27 mouse cellular contexts compared by ENCODE assay signal in the genomic region with DNA sequence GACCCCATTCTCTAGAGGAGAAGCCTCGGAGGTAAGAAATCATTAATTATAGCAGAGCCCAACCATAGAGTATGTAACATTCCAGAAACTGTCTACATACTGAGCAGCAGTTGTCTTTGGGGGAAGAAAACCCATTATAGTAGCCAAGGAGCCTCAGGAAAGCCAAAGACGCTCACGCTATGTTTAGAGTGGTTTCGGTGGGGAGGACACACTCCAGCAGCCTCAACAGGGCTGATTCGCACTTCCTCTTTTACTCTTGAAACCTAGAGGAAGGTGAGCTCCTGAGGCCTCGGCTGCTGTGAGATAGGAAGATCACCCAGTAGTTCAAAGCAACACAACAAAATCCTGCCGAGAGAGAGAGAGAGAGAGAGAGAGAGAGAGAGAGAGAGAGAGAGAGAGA. TPM values are rescaled to one million over a fixed set of nuclear protein-coding genes. Genes with fewer than 3 reads are reported as not detected.
DNase-seq lines count a peak whose midpoint lies in the region; ATAC-seq and TF ChIP-seq lines count a peak whose summit lies in the region.
"Had no signal": no experiment of that assay in that cellular context is flagged by ENCODE, and none has a peak within 500 bp of the region (broad histone marks: within the 10 kb centered on the region; RNA-seq: fewer than 3 reads in every experiment).

No protein-coding gene starts in this region.

- no peak for TF ChIP-seq CTCF in MEL (IDR thresholded peaks at IDR 0.05 in 2 of 3, conservative IDR thresholded peaks at IDR 0.05 in 1 of 3; ENCODE audit: control insufficient read depth in 1 of 3, insufficient read depth in 1 of 3, low read depth in 2 of 3, low read length in 3 of 3, poor library complexity in 1 of 3, severe bottlenecking in 1 of 3)

- no peak overlapping the region for H3K27ac ChIP-seq in MEL (ENCODE audit: control insufficient read depth, low read depth, low read length)
- H3K27ac ChIP-seq in midbrain, embryonic 10.5 days (replicated peaks), result no peak overlapping the region
- H3K27ac ChIP-seq: embryonic facial prominence, embryonic 13.5 days; forebrain, embryonic 10.5 days; forebrain, embryonic 15.5 days; hindbrain, embryonic 12.5 days; hindbrain, postnatal 0 days; kidney, postnatal 0 days; liver, embryonic 13.5 days; midbrain, embryonic 15.5 days; neural tube, embryonic 15.5 days; stomach, postnatal 0 days had no signal

- H3K27me3 ChIP-seq in MEL (ENCODE audit: control insufficient read depth in 1 of 2, insufficient read depth in 2 of 2, low read length in 2 of 2), result no peaks in the 10 kb centered on the region
- peaks cover 33% of the 10 kb centered on the region for H3K27me3 ChIP-seq in midbrain, embryonic 10.5 days (ENCODE audit: low read depth, poor library complexity, severe bottlenecking)
- H3K27me3 ChIP-seq: forebrain, embryonic 15.5 days; hindbrain, embryonic 12.5 days; liver, embryonic 13.5 days; midbrain, embryonic 15.5 days; neural tube, embryonic 15.5 days had no signal

- 80% methylated on average over 7 of the region's 7 CpGs for WGBS in midbrain, embryonic 10.5 days

- no peak for TF ChIP-seq POLR2A in MEL (IDR thresholded peaks at IDR 0.05; ENCODE audit: control insufficient read depth in 1 of 2, insufficient read depth in 1 of 2, low read depth in 1 of 2, low read length in 2 of 2, poor library complexity in 1 of 2)

- no peak overlapping the region for H3K9ac ChIP-seq in MEL (ENCODE audit: control insufficient read depth, low read depth, low read length, poor library complexity, severe bottlenecking)
- H3K9ac ChIP-seq: embryonic facial prominence, embryonic 13.5 days; forebrain, embryonic 15.5 days; hindbrain, embryonic 12.5 days; liver, embryonic 13.5 days; midbrain, embryonic 15.5 days; neural tube, embryonic 15.5 days had no signal

- ATAC-seq in hematopoietic stem cell, adult 5-6 weeks (replicated peaks in 1 of 2; ENCODE audit: insufficient read depth in 1 of 2, low FRiP score in 2 of 2, low TSS enrichment in 1 of 2, low read depth in 1 of 2, poor library complexity in 2 of 2, severe bottlenecking in 2 of 2), result peak; percentile 64 to 92; a peak in 3 of 4 replicates
- ATAC-seq: forebrain, embryonic 15.5 days; hindbrain, postnatal 0 days; intestine, embryonic 16.5 days; lung, postnatal 0 days; midbrain, embryonic 15.5 days had no signal

- TF ChIP-seq RAD21 in MEL (IDR thresholded peaks at IDR 0.05; ENCODE audit: low read depth, low read length), result no peak

- no peaks in the 10 kb centered on the region for H3K9me3 ChIP-seq in MEL (replicated peaks; ENCODE audit: insufficient read depth, low read length)
- H3K9me3 ChIP-seq in midbrain, embryonic 10.5 days (replicated peaks), result no peaks in the 10 kb centered on the region
- H3K9me3 ChIP-seq: embryonic facial prominence, embryonic 13.5 days; forebrain, embryonic 10.5 days; forebrain, embryonic 15.5 days; hindbrain, embryonic 12.5 days; liver, embryonic 13.5 days; midbrain, embryonic 15.5 days; neural tube, embryonic 15.5 days had no signal

- intact Hi-C loops in heart, postnatal 10 days (cut with DNase I), result no loop called here

- H3K4me3 ChIP-seq in MEL (ENCODE audit: control insufficient read depth in 1 of 2, insufficient read depth in 1 of 2, low read depth in 2 of 2, low read length in 2 of 2), result no peak overlapping the region
- H3K4me3 ChIP-seq in midbrain, embryonic 10.5 days, result no peak overlapping the region
- H3K4me3 ChIP-seq: embryonic facial prominence, embryonic 13.5 days; forebrain, embryonic 10.5 days; forebrain, embryonic 15.5 days; hindbrain, embryonic 12.5 days; liver, embryonic 13.5 days; midbrain, embryonic 15.5 days; neural tube, embryonic 15.5 days had no signal

- H3K79me2 ChIP-seq in MEL (ENCODE audit: control insufficient read depth, insufficient read depth, low read length, poor library complexity), result no peaks in the 10 kb centered on the region

- H3K4me1 ChIP-seq in MEL (ENCODE audit: control insufficient read depth in 1 of 2, insufficient read depth in 2 of 2, low read length in 2 of 2), result no peaks in the 10 kb centered on the region
- no peaks in the 10 kb centered on the region for H3K4me1 ChIP-seq in midbrain, embryonic 10.5 days
- H3K4me1 ChIP-seq: embryonic facial prominence, embryonic 13.5 days; forebrain, embryonic 10.5 days; forebrain, embryonic 15.5 days; hindbrain, embryonic 12.5 days; liver, embryonic 13.5 days; midbrain, embryonic 15.5 days; neural tube, embryonic 15.5 days had no signal

- peak; percentile 50 to 53 for DNase-seq in B cell, adult 2 months
- peak; percentile 44 for DNase-seq in MEL (ENCODE audit: low read depth, low spot score)
- DNase-seq in spleen, postnatal 36 days (ENCODE audit: low spot score in 2 of 2), result peak; percentile 57 to 58
- DNase-seq in thymus, postnatal 10 days (ENCODE audit: low spot score in 2 of 2), result no peak
- no peak for DNase-seq in midbrain, embryonic 10.5 days (ENCODE audit: low spot score)
- no peak for DNase-seq in heart, postnatal 10 days
- DNase-seq: adrenal gland, adult 8-10 months; cerebellum, adult 11-12 months; cerebellum, adult 9-11 months; gastrocnemius, postnatal 36 days; kidney, adult 8-10 months; kidney, postnatal 4 days; liver, embryonic 13.5 days; lung, adult 18-20 months; lung, postnatal 4 days had no signal

- no peaks in the 10 kb centered on the region for H3K36me3 ChIP-seq in MEL (ENCODE audit: control insufficient read depth in 1 of 2, insufficient read depth in 2 of 2, low read length in 2 of 2)
- no peaks in the 10 kb centered on the region for H3K36me3 ChIP-seq in midbrain, embryonic 10.5 days
- H3K36me3 ChIP-seq: embryonic facial prominence, embryonic 13.5 days; forebrain, embryonic 10.5 days; forebrain, embryonic 15.5 days; hindbrain, embryonic 12.5 days; liver, embryonic 13.5 days; midbrain, embryonic 15.5 days; neural tube, embryonic 15.5 days had no signal

- TF ChIP-seq EP300 in MEL (IDR thresholded peaks at IDR 0.05; ENCODE audit: low read depth in 1 of 2, low read length in 2 of 2), result no peak

TF ChIP-seq in MEL, 35 proteins besides CTCF, POLR2A, EP300 and RAD21:
- TF ChIP-seq CHD2 (IDR thresholded peaks at IDR 0.05; ENCODE audit: low read length) (no peak), HCFC1 (IDR thresholded peaks at IDR 0.05; ENCODE audit: low read depth, low read length) (no peak), ETS1 (IDR thresholded peaks at IDR 0.05; ENCODE audit: low read depth, low read length) (no peak), GABPA (IDR thresholded peaks at IDR 0.05; ENCODE audit: low read depth, low read length) (no peak), MYC (IDR thresholded peaks at IDR 0.05; ENCODE audit: low read depth, low read length) (no peak), CHD1 (IDR thresholded peaks at IDR 0.05; ENCODE audit: low read depth, low read length) (no peak)
TF ChIP-seq in MEL: peak in this region for 0.

RNA-seq across cellular contexts. Expression of gene Fgf16, which starts 39.9 kb away (rescaled TPM):
- total RNA-seq in MEL (2012; rRNA removed), result not detected in 2 replicates
- polyA plus RNA-seq in MEL (2012; ENCODE audit: insufficient read depth in 1 of 2, insufficient read length in 2 of 2, low read depth in 1 of 2, low replicate concordance in 2 of 2, missing spikeins in 1 of 2), result not detected
- total RNA-seq in hematopoietic stem cell, adult 5-6 weeks (2017), result not detected in 2 replicates
- polyA plus RNA-seq in midbrain, embryonic 10.5 days (2016; fragmentation: Nextera tagmentation; extraction: Ambion mirVana), result not detected in 2 replicates
- 10 to 100 TPM in 1 of 2 experiments, 1 to 10 TPM in 1; 9.9 to 20.2 TPM for total RNA-seq in heart, postnatal 10 days (2021)
- polyA plus RNA-seq: forebrain, embryonic 15.5 days; intestine, embryonic 16.5 days; liver, embryonic 13.5 days; midbrain, embryonic 15.5 days had no signal

Comparison
In these comparisons a context has a peak if more than half of its experiments do, and no peak if none do; other contexts are left out.
1. DNase-seq: peak in B cell, adult 2 months (2 of 2), MEL (single experiment) and spleen, postnatal 36 days (2 of 2); none in thymus, postnatal 10 days (0 of 2), midbrain, embryonic 10.5 days (single experiment) and heart, postnatal 10 days (0 of 2).
2. RNA of gene Fgf16, which starts 39.9 kb away (total RNA-seq): 9.9 to 20.2 TPM in heart, postnatal 10 days; not detected in MEL and not detected in hematopoietic stem cell, adult 5-6 weeks; every median in the first group is over 10 times any median in the second.